Mouse (Mus musculus): ENCODE data around the gene Oca2. TPM values are rescaled to one million over a fixed set of nuclear protein-coding genes. Genes with fewer than 3 reads are reported as not detected.
A peak's percentile ranks its signal among the peaks of the same experiment; 100 is the strongest.

Gene Oca2
- polyA plus RNA-seq, 1 experiment from 2014 or later, result not detected

- no peak overlapping the region for H3K27ac ChIP-seq (ENCODE audit: low read length)
- no peak overlapping the region for H3K4me3 ChIP-seq (ENCODE audit: low read length)
- no peak for ATAC-seq (ENCODE audit: low read depth)
- 70% methylated on average over 4 of the region's 4 CpGs for WGBS
- no peaks in the 10 kb centered on the region for H3K36me3 ChIP-seq (ENCODE audit: control insufficient read depth, insufficient read depth, low read length)
- no peaks in the 10 kb centered on the region for H3K9me3 ChIP-seq (ENCODE audit: control insufficient read depth, low read length)
- H3K27me3 ChIP-seq (ENCODE audit: control insufficient read depth, insufficient read depth, low read depth, low read length), result no peaks in the 10 kb centered on the region
- no peaks in the 10 kb centered on the region for H3K4me1 ChIP-seq (replicated peaks; ENCODE audit: control insufficient read depth, insufficient read depth, low read length)
- H3K4me2 ChIP-seq (ENCODE audit: low read depth, low read length), result no peak overlapping the region
- H3K9ac ChIP-seq (ENCODE audit: low read length), result no peak overlapping the region
Measured at GRCm38 (mm10) chr7:56460814-56461520, 221.4 kb downstream of the Oca2 start.

GRCm38 (mm10) chr7:56498242-56498641 is 258.7 kb downstream of the Oca2 start:
- H3K4me2 ChIP-seq (ENCODE audit: low read depth, low read length), result no peak overlapping the region
- H3K27ac ChIP-seq (ENCODE audit: low read length), result no peak overlapping the region
- WGBS, result 63% methylated on average over 2 of the region's 2 CpGs
- ATAC-seq (ENCODE audit: low read depth), result no peak
- H3K9ac ChIP-seq (ENCODE audit: low read length), result no peak overlapping the region
- no peak overlapping the region for H3K4me3 ChIP-seq (ENCODE audit: low read length)
- H3K9me3 ChIP-seq (ENCODE audit: control insufficient read depth, low read length), result no peaks in the 10 kb centered on the region
- H3K27me3 ChIP-seq (ENCODE audit: control insufficient read depth, insufficient read depth, low read depth, low read length), result no peaks in the 10 kb centered on the region
- H3K36me3 ChIP-seq (ENCODE audit: control insufficient read depth, insufficient read depth, low read length), result no peaks in the 10 kb centered on the region
- H3K4me1 ChIP-seq (replicated peaks; ENCODE audit: control insufficient read depth, insufficient read depth, low read length), result no peaks in the 10 kb centered on the region

- H3K9ac ChIP-seq (ENCODE audit: low read length), result no peak overlapping the region
- no peaks in the 10 kb centered on the region for H3K4me1 ChIP-seq (replicated peaks; ENCODE audit: control insufficient read depth, insufficient read depth, low read length)
- no peaks in the 10 kb centered on the region for H3K36me3 ChIP-seq (ENCODE audit: control insufficient read depth, insufficient read depth, low read length)
- H3K27ac ChIP-seq (ENCODE audit: low read length), result no peak overlapping the region
- no peak for ATAC-seq (ENCODE audit: low read depth)
- no peak overlapping the region for H3K4me2 ChIP-seq (ENCODE audit: low read depth, low read length)
- no peaks in the 10 kb centered on the region for H3K27me3 ChIP-seq (ENCODE audit: control insufficient read depth, insufficient read depth, low read depth, low read length)
- 71% methylated on average over 2 of the region's 2 CpGs for WGBS
- no peak overlapping the region for H3K4me3 ChIP-seq (ENCODE audit: low read length)
- H3K9me3 ChIP-seq (ENCODE audit: control insufficient read depth, low read length), result no peaks in the 10 kb centered on the region
Measured at GRCm38 (mm10) chr7:56499319-56499718, 259.8 kb downstream of the Oca2 start.

GRCm38 (mm10) chr7:56499767-56500166 is 260.2 kb downstream of the Oca2 start:
- Histone ChIP-seq H3K4me2 (ENCODE audit: low read depth, low read length) (no peak overlapping the region), H3K4me1 (replicated peaks; ENCODE audit: control insufficient read depth, insufficient read depth, low read length) (no peaks in the 10 kb centered on the region), H3K36me3 (ENCODE audit: control insufficient read depth, insufficient read depth, low read length) (no peaks in the 10 kb centered on the region), H3K9ac (ENCODE audit: low read length) (no peak overlapping the region), H3K27ac (ENCODE audit: low read length) (no peak overlapping the region), H3K9me3 (ENCODE audit: control insufficient read depth, low read length) (no peaks in the 10 kb centered on the region), H3K27me3 (ENCODE audit: control insufficient read depth, insufficient read depth, low read depth, low read length) (no peaks in the 10 kb centered on the region), H3K4me3 (ENCODE audit: low read length) (no peak overlapping the region)
- 50% methylated on average over 1 of the region's 1 CpGs for WGBS
- ATAC-seq (ENCODE audit: low read depth), result no peak

- Histone ChIP-seq H3K27ac (ENCODE audit: low read length) (no peak overlapping the region), H3K4me2 (ENCODE audit: low read depth, low read length) (no peak overlapping the region), H3K27me3 (ENCODE audit: control insufficient read depth, insufficient read depth, low read depth, low read length) (no peaks in the 10 kb centered on the region), H3K4me3 (ENCODE audit: low read length) (no peak overlapping the region), H3K9ac (ENCODE audit: low read length) (no peak overlapping the region), H3K36me3 (ENCODE audit: control insufficient read depth, insufficient read depth, low read length) (no peaks in the 10 kb centered on the region), H3K9me3 (ENCODE audit: control insufficient read depth, low read length) (no peaks in the 10 kb centered on the region), H3K4me1 (replicated peaks; ENCODE audit: control insufficient read depth, insufficient read depth, low read length) (no peaks in the 10 kb centered on the region)
- no peak for ATAC-seq (ENCODE audit: low read depth)
- 87% methylated on average over 1 of the region's 1 CpGs for WGBS
Measured at GRCm38 (mm10) chr7:56500438-56500837, 260.9 kb downstream of the Oca2 start.

GRCm38 (mm10) chr7:56518581-56518980 is 279.0 kb downstream of the Oca2 start:
- Histone ChIP-seq H3K4me2 (ENCODE audit: low read depth, low read length) (no peak overlapping the region), H3K27ac (ENCODE audit: low read length) (no peak overlapping the region), H3K9me3 (ENCODE audit: control insufficient read depth, low read length) (no peaks in the 10 kb centered on the region), H3K4me1 (replicated peaks; ENCODE audit: control insufficient read depth, insufficient read depth, low read length) (no peaks in the 10 kb centered on the region), H3K4me3 (ENCODE audit: low read length) (no peak overlapping the region), H3K27me3 (ENCODE audit: control insufficient read depth, insufficient read depth, low read depth, low read length) (no peaks in the 10 kb centered on the region), H3K36me3 (ENCODE audit: control insufficient read depth, insufficient read depth, low read length) (no peaks in the 10 kb centered on the region), H3K9ac (ENCODE audit: low read length) (no peak overlapping the region)
- no peak for ATAC-seq (ENCODE audit: low read depth)
- WGBS, result 43% methylated on average over 1 of the region's 1 CpGs

- ATAC-seq (ENCODE audit: low read depth), result no peak
- WGBS, result 4% methylated on average over 5 of the region's 5 CpGs
- no peak overlapping the region for H3K4me3 ChIP-seq (ENCODE audit: low read length)
- no peaks in the 10 kb centered on the region for H3K36me3 ChIP-seq (ENCODE audit: control insufficient read depth, insufficient read depth, low read length)
- H3K27ac ChIP-seq (ENCODE audit: low read length), result no peak overlapping the region
- H3K9ac ChIP-seq (ENCODE audit: low read length), result no peak overlapping the region
- H3K4me1 ChIP-seq (replicated peaks; ENCODE audit: control insufficient read depth, insufficient read depth, low read length), result no peaks in the 10 kb centered on the region
- H3K9me3 ChIP-seq (ENCODE audit: control insufficient read depth, low read length), result no peaks in the 10 kb centered on the region
- no peak overlapping the region for H3K4me2 ChIP-seq (ENCODE audit: low read depth, low read length)
- H3K27me3 ChIP-seq (ENCODE audit: control insufficient read depth, insufficient read depth, low read depth, low read length), result no peaks in the 10 kb centered on the region
Measured at GRCm38 (mm10) chr7:56519741-56520140, 280.2 kb downstream of the Oca2 start.

- H3K4me3 ChIP-seq (ENCODE audit: low read length), result no peak overlapping the region
- H3K27ac ChIP-seq (ENCODE audit: low read length), result no peak overlapping the region
- WGBS, result 13% methylated on average over 2 of the region's 2 CpGs
- H3K27me3 ChIP-seq (ENCODE audit: control insufficient read depth, insufficient read depth, low read depth, low read length), result no peaks in the 10 kb centered on the region
- no peaks in the 10 kb centered on the region for H3K9me3 ChIP-seq (ENCODE audit: control insufficient read depth, low read length)
- H3K36me3 ChIP-seq (ENCODE audit: control insufficient read depth, insufficient read depth, low read length), result no peaks in the 10 kb centered on the region
- no peaks in the 10 kb centered on the region for H3K4me1 ChIP-seq (replicated peaks; ENCODE audit: control insufficient read depth, insufficient read depth, low read length)
- ATAC-seq (ENCODE audit: low read depth), result no peak
- no peak overlapping the region for H3K4me2 ChIP-seq (ENCODE audit: low read depth, low read length)
- H3K9ac ChIP-seq (ENCODE audit: low read length), result no peak overlapping the region
Measured at GRCm38 (mm10) chr7:56534856-56535255, 295.3 kb downstream of the Oca2 start.

- Histone ChIP-seq H3K9ac (ENCODE audit: low read length) (no peak overlapping the region), H3K4me1 (replicated peaks; ENCODE audit: control insufficient read depth, insufficient read depth, low read length) (no peaks in the 10 kb centered on the region), H3K36me3 (ENCODE audit: control insufficient read depth, insufficient read depth, low read length) (no peaks in the 10 kb centered on the region), H3K27me3 (ENCODE audit: control insufficient read depth, insufficient read depth, low read depth, low read length) (no peaks in the 10 kb centered on the region), H3K4me2 (ENCODE audit: low read depth, low read length) (no peak overlapping the region), H3K9me3 (ENCODE audit: control insufficient read depth, low read length) (no peaks in the 10 kb centered on the region), H3K4me3 (ENCODE audit: low read length) (no peak overlapping the region), H3K27ac (ENCODE audit: low read length) (no peak overlapping the region)
- 51% methylated on average over 4 of the region's 4 CpGs for WGBS
- ATAC-seq (ENCODE audit: low read depth), result peak; percentile 28; the same call in 1 of the 2 replicates
Measured at GRCm38 (mm10) chr7:56549226-56549625, 309.7 kb downstream of the Oca2 start.

GRCm38 (mm10) chr7:56551804-56552203 is 312.2 kb downstream of the Oca2 start:
- H3K27ac ChIP-seq (ENCODE audit: low read length), result no peak overlapping the region
- no peaks in the 10 kb centered on the region for H3K36me3 ChIP-seq (ENCODE audit: control insufficient read depth, insufficient read depth, low read length)
- no peak overlapping the region for H3K4me3 ChIP-seq (ENCODE audit: low read length)
- 6% methylated on average over 1 of the region's 1 CpGs for WGBS
- ATAC-seq (ENCODE audit: low read depth), result no peak
- H3K9ac ChIP-seq (ENCODE audit: low read length), result no peak overlapping the region
- no peaks in the 10 kb centered on the region for H3K27me3 ChIP-seq (ENCODE audit: control insufficient read depth, insufficient read depth, low read depth, low read length)
- H3K4me2 ChIP-seq (ENCODE audit: low read depth, low read length), result no peak overlapping the region
- H3K9me3 ChIP-seq (ENCODE audit: control insufficient read depth, low read length), result no peaks in the 10 kb centered on the region
- no peaks in the 10 kb centered on the region for H3K4me1 ChIP-seq (replicated peaks; ENCODE audit: control insufficient read depth, insufficient read depth, low read length)
